Mouse (Mus musculus): Measurements from ENCODE around the gene Pot1b.

Gene Pot1b

GRCm38 (mm10) chr17:55711984-55712811 lies at the start of gene Pot1b:
TSS of gene Pot1b (minus strand) at chr17:55712628.
- DNase-seq, result peak; percentile 91

GRCm38 (mm10) chr17:55751170-55751569 lies 38.7 kb upstream of the Pot1b start:
- no peak for DNase-seq

- DNase-seq, result no peak
These were observed 37.4 kb upstream of the Pot1b start, which contains the start of gene Adgre4 for GRCm38 (mm10) chr17:55749786-55750185. TSS of gene Adgre4 (plus strand) at chr17:55749984.

- DNase-seq, result no peak
These were observed 24.2 kb upstream of the Pot1b start for GRCm38 (mm10) chr17:55736675-55737074.

GRCm38 (mm10) chr17:55726193-55726592 lies 13.8 kb upstream of the Pot1b start:
- no peak for DNase-seq

- no peak for DNase-seq
These were observed 9.8 kb upstream of the Pot1b start for GRCm38 (mm10) chr17:55722250-55722649.

- no peak for DNase-seq
These were observed 8.8 kb upstream of the Pot1b start for GRCm38 (mm10) chr17:55721270-55721669.

GRCm38 (mm10) chr17:55702865-55703264 lies 9.6 kb downstream of the Pot1b start:
- DNase-seq, result no peak

GRCm38 (mm10) chr17:55702161-55702820 lies 10.1 kb downstream of the Pot1b start:
- peak; percentile 47 for DNase-seq

- DNase-seq, result no peak
These were observed 13.0 kb downstream of the Pot1b start for GRCm38 (mm10) chr17:55699388-55699787.

- no peak for DNase-seq
These were observed 51.3 kb downstream of the Pot1b start for GRCm38 (mm10) chr17:55661099-55661498.

GRCm38 (mm10) chr17:55625092-55625491 lies 87.3 kb downstream of the Pot1b start, which contains the start of gene Vmn2r118:
TSS of gene Vmn2r118 (minus strand) at chr17:55625192.
- DNase-seq, result no peak
